Mouse (Mus musculus): ENCODE measurements around the gene Slfn1. TPM values are rescaled to one million over a fixed set of nuclear protein-coding genes. Genes with fewer than 3 reads are reported as not detected.

The Slfn1 gene
- polyA plus RNA-seq, 2 experiments: 0.12 to 0.14 TPM

- WGBS: 81% methylated on average over 5 of the region's 5 CpGs
- Histone ChIP-seq H3K4me2 (replicated peaks; ENCODE audit: low read depth, low read length, severe bottlenecking) (no peak overlapping the region), H3K27me3 (ENCODE audit: control insufficient read depth, insufficient read depth, low read length) (no peaks in the 10 kb centered on the region), H3K4me1 (ENCODE audit: control insufficient read depth, insufficient read depth, low read length) (no peaks in the 10 kb centered on the region), H3K4me3 (replicated peaks; ENCODE audit: low read length) (no peak overlapping the region), H3K9me3 (ENCODE audit: control insufficient read depth, low read length) (no peaks in the 10 kb centered on the region), H3K9ac (ENCODE audit: low read depth, low read length, severe bottlenecking) (no peak overlapping the region), H3K27ac (replicated peaks; ENCODE audit: low read depth, low read length) (no peak overlapping the region), H3K36me3 (ENCODE audit: control insufficient read depth, insufficient read depth, low read length) (no peaks in the 10 kb centered on the region)
- ATAC-seq (ENCODE audit: low FRiP score, low read depth): no peak
- no peak for TF ChIP-seq POLR2A (IDR thresholded peaks at IDR 0.05; ENCODE audit: borderline replicate concordance, extremely low read depth, insufficient read depth, insufficient read length)
- no peak for DNase-seq (ENCODE audit: low spot score)
Measured at GRCm38 (mm10) chr11:83078423-83079140, 38.1 kb upstream of the Slfn1 start.

GRCm38 (mm10) chr11:83079487-83080199, 37.0 kb upstream of the Slfn1 start:
- DNase-seq (ENCODE audit: low spot score) (no peak), ATAC-seq (ENCODE audit: low FRiP score, low read depth) (no peak)
- Histone ChIP-seq H3K4me2 (replicated peaks; ENCODE audit: low read depth, low read length, severe bottlenecking) (no peak overlapping the region), H3K27me3 (ENCODE audit: control insufficient read depth, insufficient read depth, low read length) (no peaks in the 10 kb centered on the region), H3K36me3 (ENCODE audit: control insufficient read depth, insufficient read depth, low read length) (no peaks in the 10 kb centered on the region), H3K9ac (ENCODE audit: low read depth, low read length, severe bottlenecking) (no peak overlapping the region), H3K27ac (replicated peaks; ENCODE audit: low read depth, low read length) (no peak overlapping the region), H3K9me3 (ENCODE audit: control insufficient read depth, low read length) (no peaks in the 10 kb centered on the region), H3K4me1 (ENCODE audit: control insufficient read depth, insufficient read depth, low read length) (no peaks in the 10 kb centered on the region), H3K4me3 (replicated peaks; ENCODE audit: low read length) (no peak overlapping the region)
- 79% methylated on average over 9 of the region's 9 CpGs for WGBS
- no peak for TF ChIP-seq POLR2A (IDR thresholded peaks at IDR 0.05; ENCODE audit: borderline replicate concordance, extremely low read depth, insufficient read depth, insufficient read length)

DNA sequence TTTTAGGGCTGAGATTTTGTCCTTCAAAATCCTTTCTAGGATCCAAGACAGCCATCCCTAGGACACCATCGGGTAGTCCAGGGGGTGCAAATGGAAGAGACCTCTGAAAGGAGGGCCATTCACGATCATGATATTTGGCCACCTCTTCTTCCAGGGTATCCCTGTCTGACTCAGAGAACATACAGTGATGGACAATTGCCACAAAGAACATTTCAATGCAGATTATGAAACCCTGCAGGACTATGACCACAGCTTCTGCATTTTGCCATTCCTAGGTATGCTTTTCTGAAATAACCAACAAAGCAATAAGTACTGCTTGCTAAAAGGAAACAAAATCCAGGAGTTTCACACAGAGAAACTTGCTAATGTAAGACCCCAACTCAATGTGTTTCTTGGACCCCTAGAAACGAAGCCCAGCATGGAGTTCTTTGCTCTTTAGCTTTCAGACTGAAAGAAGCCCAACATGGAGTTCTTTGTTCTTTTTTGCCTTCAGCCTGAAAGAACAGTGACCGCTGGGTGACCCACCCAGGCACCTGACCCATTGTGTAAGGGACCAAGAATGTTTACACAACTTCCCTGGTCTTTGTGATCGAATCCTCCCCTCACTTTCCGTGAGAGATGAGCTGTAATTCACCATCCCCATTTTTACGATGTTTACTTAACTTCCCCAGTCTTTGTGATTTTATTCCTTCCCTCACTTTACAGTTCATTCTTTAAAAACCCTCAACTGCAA, 33.7 kb upstream of the Slfn1 start:
- Histone ChIP-seq H3K36me3 (ENCODE audit: control insufficient read depth, insufficient read depth, low read length) (no peaks in the 10 kb centered on the region), H3K9me3 (ENCODE audit: control insufficient read depth, low read length) (no peaks in the 10 kb centered on the region), H3K9ac (ENCODE audit: low read depth, low read length, severe bottlenecking) (no peak overlapping the region), H3K4me3 (replicated peaks; ENCODE audit: low read length) (no peak overlapping the region), H3K4me1 (ENCODE audit: control insufficient read depth, insufficient read depth, low read length) (no peaks in the 10 kb centered on the region), H3K27ac (replicated peaks; ENCODE audit: low read depth, low read length) (no peak overlapping the region), H3K4me2 (replicated peaks; ENCODE audit: low read depth, low read length, severe bottlenecking) (no peak overlapping the region), H3K27me3 (ENCODE audit: control insufficient read depth, insufficient read depth, low read length) (no peaks in the 10 kb centered on the region)
- no peak for TF ChIP-seq POLR2A (IDR thresholded peaks at IDR 0.05; ENCODE audit: borderline replicate concordance, extremely low read depth, insufficient read depth, insufficient read length)
- no peak for ATAC-seq (ENCODE audit: low FRiP score, low read depth)
- 60% methylated on average over 7 of the region's 7 CpGs for WGBS
- no peak for DNase-seq (ENCODE audit: low spot score)

DNA sequence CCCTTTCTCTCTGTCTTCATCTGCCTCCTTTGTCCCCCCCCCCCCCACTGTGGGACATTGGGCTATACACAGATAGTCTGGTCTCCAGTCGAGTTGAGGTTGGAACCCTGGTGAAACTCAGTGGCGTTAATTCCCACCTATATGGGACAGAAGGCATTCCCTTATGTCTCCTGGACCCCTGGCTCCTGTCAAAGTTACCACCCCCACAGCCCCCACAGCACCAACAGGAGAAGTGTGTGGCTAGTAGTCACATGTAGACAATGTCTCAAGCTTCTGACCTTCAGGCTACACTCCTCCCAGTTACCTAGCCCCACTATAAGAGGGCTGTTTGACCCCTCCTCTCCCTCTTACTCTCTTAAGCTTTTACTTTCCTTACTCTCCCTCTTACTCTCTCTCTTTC, 32.5 kb upstream of the Slfn1 start:
- no peaks in the 10 kb centered on the region for H3K4me1 ChIP-seq (ENCODE audit: control insufficient read depth, insufficient read depth, low read length)
- DNase-seq (ENCODE audit: low spot score): no peak
- no peaks in the 10 kb centered on the region for H3K9me3 ChIP-seq (ENCODE audit: control insufficient read depth, low read length)
- no peaks in the 10 kb centered on the region for H3K36me3 ChIP-seq (ENCODE audit: control insufficient read depth, insufficient read depth, low read length)
- TF ChIP-seq POLR2A (IDR thresholded peaks at IDR 0.05; ENCODE audit: borderline replicate concordance, extremely low read depth, insufficient read depth, insufficient read length): no peak
- no peak overlapping the region for H3K9ac ChIP-seq (ENCODE audit: low read depth, low read length, severe bottlenecking)
- WGBS: 92% methylated on average over 2 of the region's 2 CpGs
- H3K4me3 ChIP-seq (replicated peaks; ENCODE audit: low read length): no peak overlapping the region
- ATAC-seq (ENCODE audit: low FRiP score, low read depth): no peak
- no peak overlapping the region for H3K4me2 ChIP-seq (replicated peaks; ENCODE audit: low read depth, low read length, severe bottlenecking)
- no peaks in the 10 kb centered on the region for H3K27me3 ChIP-seq (ENCODE audit: control insufficient read depth, insufficient read depth, low read length)
- H3K27ac ChIP-seq (replicated peaks; ENCODE audit: low read depth, low read length): no peak overlapping the region

GRCm38 (mm10) chr11:83084761-83085160, 31.9 kb upstream of the Slfn1 start:
- Histone ChIP-seq H3K9me3 (ENCODE audit: control insufficient read depth, low read length) (no peaks in the 10 kb centered on the region), H3K27me3 (ENCODE audit: control insufficient read depth, insufficient read depth, low read length) (no peaks in the 10 kb centered on the region), H3K4me1 (ENCODE audit: control insufficient read depth, insufficient read depth, low read length) (no peaks in the 10 kb centered on the region), H3K4me2 (replicated peaks; ENCODE audit: low read depth, low read length, severe bottlenecking) (no peak overlapping the region), H3K9ac (ENCODE audit: low read depth, low read length, severe bottlenecking) (no peak overlapping the region), H3K27ac (replicated peaks; ENCODE audit: low read depth, low read length) (no peak overlapping the region), H3K4me3 (replicated peaks; ENCODE audit: low read length) (no peak overlapping the region), H3K36me3 (ENCODE audit: control insufficient read depth, insufficient read depth, low read length) (no peaks in the 10 kb centered on the region)
- ATAC-seq (ENCODE audit: low FRiP score, low read depth) (no peak), DNase-seq (ENCODE audit: low spot score) (no peak)
- TF ChIP-seq POLR2A (IDR thresholded peaks at IDR 0.05; ENCODE audit: borderline replicate concordance, extremely low read depth, insufficient read depth, insufficient read length): no peak
- 88% methylated on average over 10 of the region's 10 CpGs for WGBS

All from limb, embryonic 14.5 days (tissue).